Mouse (Mus musculus): Measurements from ENCODE around the gene Myo3a. TPM values are rescaled to one million over a fixed set of nuclear protein-coding genes. Genes with fewer than 3 reads are reported as not detected.
A peak's percentile ranks its signal among the peaks of the same experiment; 100 is the strongest.
"Not testable (repeated sequence)": the region's sequence is repeated elsewhere in the genome, so short reads cannot be mapped to it uniquely, and the experiment has no call there.

Myo3a gene
- polyA plus RNA-seq, 1 experiment from 2014 or later = not detected

- Histone ChIP-seq H3K36me3 (ENCODE audit: control insufficient read depth, insufficient read depth, low read length) (no peaks in the 10 kb centered on the region), H3K4me2 (no peak overlapping the region), H3K27me3 (ENCODE audit: control insufficient read depth, insufficient read depth, low read length) (no peaks in the 10 kb centered on the region), H3K9me3 (ENCODE audit: control insufficient read depth, low read length) (no peaks in the 10 kb centered on the region), H3K9ac (ENCODE audit: low read length) (no peak overlapping the region), H3K27ac (ENCODE audit: low read depth, low read length) (no peak overlapping the region), H3K4me3 (ENCODE audit: low read depth, low read length) (no peak overlapping the region), H3K4me1 (ENCODE audit: control insufficient read depth, insufficient read depth, low read length) (no peaks in the 10 kb centered on the region)
- DNase-seq (ENCODE audit: low spot score, missing footprints) (no peak), ATAC-seq (ENCODE audit: low FRiP score) (no peak)
- 79% methylated on average over 1 of the region's 1 CpGs for WGBS
These were observed 70.6 kb downstream of the Myo3a start for GRCm38 (mm10) chr2:22297913-22298312.

DNA sequence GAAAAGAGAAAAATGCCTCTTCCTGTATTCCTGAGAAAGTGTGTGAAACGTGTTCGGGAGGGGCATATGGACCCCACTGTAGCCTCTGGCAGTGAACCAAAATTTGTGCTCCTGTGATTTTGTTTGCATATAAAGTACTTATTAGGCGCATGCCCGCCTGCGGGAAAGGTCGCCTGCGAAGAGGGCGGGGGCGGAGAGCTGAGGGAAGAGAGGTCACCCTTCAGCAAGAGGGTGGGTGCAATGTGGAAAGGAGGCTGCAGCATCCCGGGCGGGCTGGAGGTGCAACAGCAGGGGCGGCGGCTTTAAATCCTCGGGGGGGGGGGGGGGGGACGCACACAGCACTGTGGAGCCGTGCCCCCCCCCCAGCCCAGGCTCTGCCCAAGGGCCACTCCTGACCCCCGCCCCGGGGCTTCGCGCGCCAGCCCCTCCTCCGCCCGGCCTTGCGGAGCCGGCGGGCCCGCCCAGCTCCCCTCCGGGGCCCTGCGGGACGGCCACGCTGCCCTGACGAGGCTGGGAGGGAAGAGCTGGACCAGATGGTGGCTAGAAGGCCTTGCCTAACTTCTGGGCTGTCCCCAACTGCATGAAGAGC lies 111.1 kb downstream of the Myo3a start:
- H3K4me2 ChIP-seq = peak overlapping the region; percentile 59
- H3K9me3 ChIP-seq (ENCODE audit: control insufficient read depth, low read length) = no peaks in the 10 kb centered on the region
- no peak overlapping the region for H3K27ac ChIP-seq (ENCODE audit: low read depth, low read length)
- peaks cover 3% of the 10 kb centered on the region for H3K4me1 ChIP-seq (ENCODE audit: control insufficient read depth, insufficient read depth, low read length)
- H3K27me3 ChIP-seq (ENCODE audit: control insufficient read depth, insufficient read depth, low read length) = no peaks in the 10 kb centered on the region
- peak overlapping the region; percentile 35 for H3K4me3 ChIP-seq (ENCODE audit: low read depth, low read length)
- peak overlapping the region; percentile 54; the same call in 1 of the 2 replicates for H3K9ac ChIP-seq (ENCODE audit: low read length)
- ATAC-seq (ENCODE audit: low FRiP score) (peak; percentile 92), DNase-seq (ENCODE audit: low spot score, missing footprints) (peak; percentile 92)
- WGBS = 7% methylated on average over 25 of the region's 32 CpGs
- H3K36me3 ChIP-seq (ENCODE audit: control insufficient read depth, insufficient read depth, low read length) = no peaks in the 10 kb centered on the region

DNA sequence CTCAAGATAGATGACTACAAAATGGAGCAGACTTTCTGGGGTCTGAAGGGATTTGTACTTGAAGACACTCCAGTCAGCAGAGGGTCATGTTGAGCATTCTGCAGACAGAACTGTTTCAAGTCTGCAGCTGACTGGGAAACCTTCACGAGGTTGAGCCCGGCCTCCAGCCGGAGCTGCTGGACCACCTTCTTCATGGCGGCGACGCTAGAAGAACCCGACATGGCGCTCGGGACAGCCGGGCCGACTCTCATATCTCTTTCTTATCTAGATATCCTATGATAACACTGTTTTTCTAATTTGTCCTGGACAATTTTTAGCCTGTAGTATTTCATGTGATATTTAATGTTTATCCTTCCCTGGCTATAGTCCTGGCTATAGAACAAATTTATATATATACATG lies 183.2 kb downstream of the Myo3a start:
- WGBS = 93% methylated on average over 11 of the region's 11 CpGs
- not testable (repeated sequence) for H3K9me3 ChIP-seq (ENCODE audit: control insufficient read depth, low read length); DNase-seq (ENCODE audit: low spot score, missing footprints); H3K9ac ChIP-seq (ENCODE audit: low read length); H3K36me3 ChIP-seq (ENCODE audit: control insufficient read depth, insufficient read depth, low read length); H3K4me2 ChIP-seq; H3K4me3 ChIP-seq (ENCODE audit: low read depth, low read length); H3K4me1 ChIP-seq (ENCODE audit: control insufficient read depth, insufficient read depth, low read length); ATAC-seq (ENCODE audit: low FRiP score); H3K27ac ChIP-seq (ENCODE audit: low read depth, low read length); H3K27me3 ChIP-seq (ENCODE audit: control insufficient read depth, insufficient read depth, low read length)

GRCm38 (mm10) chr2:22548421-22548820 lies 321.1 kb downstream of the Myo3a start:
- DNase-seq (ENCODE audit: low spot score, missing footprints) (no peak), ATAC-seq (ENCODE audit: low FRiP score) (no peak)
- WGBS = 87% methylated on average over 6 of the region's 6 CpGs
- no peaks in the 10 kb centered on the region for H3K4me1 ChIP-seq (ENCODE audit: control insufficient read depth, insufficient read depth, low read length)
- no peaks in the 10 kb centered on the region for H3K27me3 ChIP-seq (ENCODE audit: control insufficient read depth, insufficient read depth, low read length)
- H3K27ac ChIP-seq (ENCODE audit: low read depth, low read length) = no peak overlapping the region
- no peaks in the 10 kb centered on the region for H3K9me3 ChIP-seq (ENCODE audit: control insufficient read depth, low read length)
- H3K9ac ChIP-seq (ENCODE audit: low read length) = no peak overlapping the region
- no peak overlapping the region for H3K4me3 ChIP-seq (ENCODE audit: low read depth, low read length)
- H3K4me2 ChIP-seq = no peak overlapping the region
- no peaks in the 10 kb centered on the region for H3K36me3 ChIP-seq (ENCODE audit: control insufficient read depth, insufficient read depth, low read length)

DNA sequence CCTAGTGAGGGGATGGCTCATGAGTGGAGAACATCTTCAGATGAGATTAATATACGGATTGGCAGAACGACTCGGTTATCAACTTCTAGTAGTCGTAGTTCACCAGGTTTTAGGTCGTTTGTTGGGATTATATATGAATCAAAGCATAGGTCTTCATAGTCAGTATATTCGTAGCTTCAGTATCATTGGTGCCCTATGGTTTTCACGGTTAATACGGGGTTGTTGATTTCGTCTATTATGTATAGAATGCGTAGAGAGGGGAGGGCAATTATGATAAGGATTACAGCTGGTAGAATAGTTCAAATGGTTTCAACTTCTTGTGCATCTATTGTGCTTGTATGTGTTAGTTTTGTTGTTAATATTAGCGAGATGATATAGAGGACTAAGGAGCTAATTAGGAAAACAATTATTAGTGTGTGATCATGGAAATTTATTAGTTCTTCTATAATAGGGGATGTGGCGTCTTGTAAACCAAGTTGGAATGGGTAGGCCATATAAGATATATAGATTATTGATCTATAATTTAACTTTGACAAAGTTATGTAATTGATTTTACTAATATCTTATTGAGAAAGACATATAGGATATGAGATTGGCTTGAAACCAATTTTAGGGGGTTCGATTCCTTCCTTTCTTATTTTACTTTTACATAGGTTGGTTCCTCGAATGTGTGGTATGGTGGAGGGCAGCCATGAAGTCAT lies 360.3 kb downstream of the Myo3a start:
- not testable (repeated sequence) for DNase-seq (ENCODE audit: low spot score, missing footprints); H3K4me3 ChIP-seq (ENCODE audit: low read depth, low read length); H3K27ac ChIP-seq (ENCODE audit: low read depth, low read length); H3K36me3 ChIP-seq (ENCODE audit: control insufficient read depth, insufficient read depth, low read length); H3K27me3 ChIP-seq (ENCODE audit: control insufficient read depth, insufficient read depth, low read length); H3K9ac ChIP-seq (ENCODE audit: low read length); H3K4me2 ChIP-seq; H3K4me1 ChIP-seq (ENCODE audit: control insufficient read depth, insufficient read depth, low read length); H3K9me3 ChIP-seq (ENCODE audit: control insufficient read depth, low read length)
- 88% methylated on average over 13 of the region's 14 CpGs for WGBS
- ATAC-seq (ENCODE audit: low FRiP score) = peak; percentile 87

DNA sequence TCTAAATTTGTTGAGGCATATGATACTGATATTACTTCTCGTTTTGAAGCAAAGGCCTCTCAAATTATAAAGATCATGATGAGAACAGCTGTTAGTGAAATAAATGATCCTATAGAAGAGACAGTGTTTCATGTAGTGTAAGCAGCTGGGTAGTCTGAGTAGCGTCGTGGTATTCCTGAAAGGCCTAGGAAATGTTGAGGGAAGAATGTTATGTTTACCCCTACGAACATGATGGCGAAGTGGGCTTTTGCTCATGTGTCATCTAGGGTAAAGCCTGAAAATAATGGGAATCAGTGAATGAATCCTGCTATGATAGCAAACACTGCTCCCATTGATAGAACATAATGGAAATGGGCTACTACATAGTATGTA lies 360.9 kb downstream of the Myo3a start:
- not testable (repeated sequence) for H3K4me1 ChIP-seq (ENCODE audit: control insufficient read depth, insufficient read depth, low read length); H3K9ac ChIP-seq (ENCODE audit: low read length); H3K9me3 ChIP-seq (ENCODE audit: control insufficient read depth, low read length); DNase-seq (ENCODE audit: low spot score, missing footprints); H3K4me3 ChIP-seq (ENCODE audit: low read depth, low read length); H3K4me2 ChIP-seq; H3K36me3 ChIP-seq (ENCODE audit: control insufficient read depth, insufficient read depth, low read length); H3K27me3 ChIP-seq (ENCODE audit: control insufficient read depth, insufficient read depth, low read length); H3K27ac ChIP-seq (ENCODE audit: low read depth, low read length)
- ATAC-seq (ENCODE audit: low FRiP score) = peak; percentile 53
- WGBS = 89% methylated on average over 5 of the region's 5 CpGs

- H3K4me1 ChIP-seq (ENCODE audit: control insufficient read depth, insufficient read depth, low read length); H3K27ac ChIP-seq (ENCODE audit: low read depth, low read length); DNase-seq (ENCODE audit: low spot score, missing footprints); H3K4me3 ChIP-seq (ENCODE audit: low read depth, low read length); H3K9ac ChIP-seq (ENCODE audit: low read length); H3K4me2 ChIP-seq; H3K36me3 ChIP-seq (ENCODE audit: control insufficient read depth, insufficient read depth, low read length); H3K9me3 ChIP-seq (ENCODE audit: control insufficient read depth, low read length); H3K27me3 ChIP-seq (ENCODE audit: control insufficient read depth, insufficient read depth, low read length): not testable (repeated sequence)
- peak; percentile 94 for ATAC-seq (ENCODE audit: low FRiP score)
- 71% methylated on average over 12 of the region's 12 CpGs for WGBS
These were observed 361.5 kb downstream of the Myo3a start for GRCm38 (mm10) chr2:22588673-22589381.

- H3K9ac ChIP-seq (ENCODE audit: low read length); H3K4me3 ChIP-seq (ENCODE audit: low read depth, low read length); H3K36me3 ChIP-seq (ENCODE audit: control insufficient read depth, insufficient read depth, low read length); DNase-seq (ENCODE audit: low spot score, missing footprints); H3K27me3 ChIP-seq (ENCODE audit: control insufficient read depth, insufficient read depth, low read length); H3K9me3 ChIP-seq (ENCODE audit: control insufficient read depth, low read length); H3K4me1 ChIP-seq (ENCODE audit: control insufficient read depth, insufficient read depth, low read length); H3K4me2 ChIP-seq; H3K27ac ChIP-seq (ENCODE audit: low read depth, low read length): not testable (repeated sequence)
- 83% methylated on average over 16 of the region's 17 CpGs for WGBS
- peak; percentile 93 for ATAC-seq (ENCODE audit: low FRiP score)
These were observed 362.3 kb downstream of the Myo3a start for GRCm38 (mm10) chr2:22589382-22590205.

GRCm38 (mm10) chr2:22590206-22590490 lies 362.8 kb downstream of the Myo3a start:
- no peaks in the 10 kb centered on the region for H3K36me3 ChIP-seq (ENCODE audit: control insufficient read depth, insufficient read depth, low read length)
- H3K4me1 ChIP-seq (ENCODE audit: control insufficient read depth, insufficient read depth, low read length) = no peaks in the 10 kb centered on the region
- DNase-seq (ENCODE audit: low spot score, missing footprints) (no peak), ATAC-seq (ENCODE audit: low FRiP score) (no peak)
- no peak overlapping the region for H3K9ac ChIP-seq (ENCODE audit: low read length)
- no peaks in the 10 kb centered on the region for H3K27me3 ChIP-seq (ENCODE audit: control insufficient read depth, insufficient read depth, low read length)
- no peak overlapping the region for H3K4me2 ChIP-seq
- no peak overlapping the region for H3K4me3 ChIP-seq (ENCODE audit: low read depth, low read length)
- no peaks in the 10 kb centered on the region for H3K9me3 ChIP-seq (ENCODE audit: control insufficient read depth, low read length)
- H3K27ac ChIP-seq (ENCODE audit: low read depth, low read length) = no peak overlapping the region

Data from midbrain, embryonic 11.5 days (tissue).